Mouse (Mus musculus): ENCODE results near the gene Gm28047.

DNA sequence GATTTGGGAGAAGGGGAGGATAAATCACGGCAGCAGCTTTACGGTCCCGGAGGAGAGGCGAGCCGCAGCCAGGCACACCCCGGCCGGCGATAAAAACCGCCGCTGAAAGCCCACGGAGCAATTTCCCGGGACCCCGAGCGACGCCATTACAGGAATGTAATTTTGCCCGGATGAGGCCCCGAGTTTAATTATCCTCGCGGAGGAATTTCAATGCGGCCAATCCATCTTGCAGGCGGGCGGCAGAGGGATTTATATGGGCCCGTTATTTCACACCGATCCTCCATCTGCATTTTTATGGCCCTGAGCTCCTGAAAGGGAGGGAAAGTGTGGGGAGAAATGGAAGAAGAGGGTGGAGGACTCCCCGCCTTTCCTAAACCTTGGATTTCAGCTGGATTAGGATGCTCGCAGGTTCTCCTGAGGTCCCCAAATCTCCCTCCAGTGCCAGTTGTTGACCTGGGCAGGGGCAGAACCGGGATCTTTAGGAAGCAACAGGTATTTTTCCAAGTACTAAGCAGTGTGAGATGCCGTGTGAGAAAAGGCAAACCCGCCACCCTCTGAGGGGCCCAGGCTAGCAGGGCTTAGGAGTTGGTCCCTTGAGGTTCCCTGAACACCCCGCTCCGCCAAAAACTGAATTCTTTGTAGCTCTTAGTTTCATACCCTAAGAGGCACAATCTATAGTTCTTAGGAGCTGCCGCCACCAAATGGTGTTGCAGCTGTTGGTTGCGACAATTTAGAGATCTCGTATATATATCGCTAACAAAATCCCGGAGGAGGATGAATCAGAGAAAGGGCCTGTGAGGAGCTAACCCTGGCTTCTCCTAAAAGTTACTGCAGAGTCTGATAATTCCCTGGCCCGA lies 47.6 kb upstream of the Gm28047 start, which contains the start of gene Atp5g2:
- no peak for TF ChIP-seq POLR2A (IDR thresholded peaks at IDR 0.05; ENCODE audit: borderline replicate concordance, low read depth, low read length)
- no peak for TF ChIP-seq CTCF (IDR thresholded peaks at IDR 0.05; ENCODE audit: low read depth, low read length)

Measured in bone marrow macrophage, adult 2 months (primary cell).